Mouse (Mus musculus): ENCODE measurements around the gene Exoc2.

DNA sequence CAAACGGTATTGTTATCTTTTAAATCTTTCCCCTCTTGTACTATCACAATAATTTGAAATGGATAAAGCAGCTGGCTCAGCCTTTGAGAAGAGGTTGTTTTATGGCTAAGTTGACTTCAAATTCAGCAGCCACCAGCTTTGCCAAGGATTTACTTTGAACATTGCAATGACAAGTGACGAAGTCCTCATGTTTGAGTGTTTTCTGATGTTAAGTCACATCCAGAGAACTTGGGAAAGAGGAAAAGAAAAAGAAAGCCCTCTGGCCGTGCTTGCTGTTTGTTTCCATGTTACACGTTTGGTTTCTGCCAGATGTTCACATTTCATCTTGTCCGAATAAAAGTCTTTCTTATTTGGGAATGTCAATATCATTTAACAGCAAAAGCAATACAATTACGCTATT is 48.0 kb upstream of the Exoc2 start:
- TF ChIP-seq GATA1 (IDR thresholded peaks at IDR 0.05; ENCODE audit: low read length) (no peak), TAL1 (IDR thresholded peaks at IDR 0.05; ENCODE audit: low read length) (no peak)

All from erythroblast, embryonic 14.5 days (primary cell).